Mouse (Mus musculus): ENCODE measurements at regions not wholly inside any gene's neighbourhood (a gene's known extent, or its start where the extent isn't known, plus 50 kb on each side); places are given as distances from the start of the nearest gene placed in this dataset.

DNA sequence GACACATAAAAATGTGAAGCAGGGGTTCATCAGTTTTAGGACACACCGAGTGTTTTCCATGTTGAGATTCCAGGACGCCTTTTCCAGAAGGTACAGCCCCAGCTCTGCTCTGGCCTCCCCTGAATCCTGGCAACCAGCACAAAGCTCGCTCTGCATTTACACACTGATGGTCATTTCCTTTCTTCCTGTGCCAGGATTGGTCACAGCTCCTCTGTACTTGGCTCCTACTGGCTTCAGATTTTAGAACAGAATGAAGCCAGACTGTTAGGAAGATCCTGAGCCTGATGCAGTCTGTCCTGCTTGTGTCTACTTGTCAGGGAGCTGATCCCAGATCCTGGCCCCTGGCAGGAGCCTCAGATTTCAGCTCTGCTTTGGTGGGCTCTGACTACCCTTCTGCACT, 116.2 kb downstream of the Emx2 start:
- no peak for DNase-seq (ENCODE audit: low spot score)
- ATAC-seq (ENCODE audit: low FRiP score, low TSS enrichment) = no peak
- WGBS = 61% methylated on average over 3 of the region's 3 CpGs

GRCm38 (mm10) chr19:59577886-59578285, 119.7 kb downstream of the Emx2 start:
- ATAC-seq (ENCODE audit: low FRiP score, low TSS enrichment) = no peak
- Histone ChIP-seq H3K36me3 (ENCODE audit: control insufficient read depth, insufficient read depth, low read length) (no peaks in the 10 kb centered on the region), H3K4me2 (replicated peaks; ENCODE audit: low read depth) (no peak overlapping the region), H3K9ac (ENCODE audit: low read length) (no peak overlapping the region), H3K9me3 (ENCODE audit: control insufficient read depth, low read length) (no peaks in the 10 kb centered on the region), H3K4me1 (replicated peaks; ENCODE audit: control insufficient read depth, insufficient read depth) (no peaks in the 10 kb centered on the region), H3K27ac (replicated peaks) (no peak overlapping the region), H3K4me3 (ENCODE audit: low read depth, low read length) (no peak overlapping the region), H3K27me3 (ENCODE audit: control insufficient read depth, insufficient read depth, low read length) (no peaks in the 10 kb centered on the region)
- WGBS = 72% methylated on average over 9 of the region's 9 CpGs
- TF ChIP-seq CTCF (IDR thresholded peaks at IDR 0.05; ENCODE audit: low read depth) (no peak), EP300 (optimal IDR thresholded peaks at IDR 0.05) (no peak)
- DNase-seq (ENCODE audit: low spot score) = no peak

More for the DNA sequence above, 116.2 kb downstream of the Emx2 start:
- no peak overlapping the region for H3K9ac ChIP-seq (ENCODE audit: low read length)
- no peaks in the 10 kb centered on the region for H3K27me3 ChIP-seq (ENCODE audit: control insufficient read depth, insufficient read depth, low read length)
- H3K36me3 ChIP-seq (ENCODE audit: control insufficient read depth, insufficient read depth, low read length) = no peaks in the 10 kb centered on the region
- no peaks in the 10 kb centered on the region for H3K9me3 ChIP-seq (ENCODE audit: control insufficient read depth, low read length)
- no peak overlapping the region for H3K4me2 ChIP-seq (replicated peaks; ENCODE audit: low read depth)
- no peak for TF ChIP-seq EP300 (optimal IDR thresholded peaks at IDR 0.05)
- TF ChIP-seq CTCF (IDR thresholded peaks at IDR 0.05; ENCODE audit: low read depth) = no peak
- no peak overlapping the region for H3K27ac ChIP-seq (replicated peaks)
- no peaks in the 10 kb centered on the region for H3K4me1 ChIP-seq (replicated peaks; ENCODE audit: control insufficient read depth, insufficient read depth)
- no peak overlapping the region for H3K4me3 ChIP-seq (ENCODE audit: low read depth, low read length)

- no peak overlapping the region for H3K9ac ChIP-seq (ENCODE audit: low read length)
- TF ChIP-seq EP300 (optimal IDR thresholded peaks at IDR 0.05) (no peak), CTCF (IDR thresholded peaks at IDR 0.05; ENCODE audit: low read depth) (no peak)
- WGBS = 91% methylated on average over 1 of the region's 1 CpGs
- DNase-seq (ENCODE audit: low spot score) (no peak), ATAC-seq (ENCODE audit: low FRiP score, low TSS enrichment) (no peak)
- H3K4me3 ChIP-seq (ENCODE audit: low read depth, low read length) = no peak overlapping the region
- no peaks in the 10 kb centered on the region for H3K9me3 ChIP-seq (ENCODE audit: control insufficient read depth, low read length)
- no peak overlapping the region for H3K4me2 ChIP-seq (replicated peaks; ENCODE audit: low read depth)
- H3K4me1 ChIP-seq (replicated peaks; ENCODE audit: control insufficient read depth, insufficient read depth) = no peaks in the 10 kb centered on the region
- no peaks in the 10 kb centered on the region for H3K36me3 ChIP-seq (ENCODE audit: control insufficient read depth, insufficient read depth, low read length)
- H3K27me3 ChIP-seq (ENCODE audit: control insufficient read depth, insufficient read depth, low read length) = no peaks in the 10 kb centered on the region
- H3K27ac ChIP-seq (replicated peaks) = no peak overlapping the region
Observed at GRCm38 (mm10) chr19:59579676-59580075, 121.5 kb downstream of the Emx2 start.

DNA sequence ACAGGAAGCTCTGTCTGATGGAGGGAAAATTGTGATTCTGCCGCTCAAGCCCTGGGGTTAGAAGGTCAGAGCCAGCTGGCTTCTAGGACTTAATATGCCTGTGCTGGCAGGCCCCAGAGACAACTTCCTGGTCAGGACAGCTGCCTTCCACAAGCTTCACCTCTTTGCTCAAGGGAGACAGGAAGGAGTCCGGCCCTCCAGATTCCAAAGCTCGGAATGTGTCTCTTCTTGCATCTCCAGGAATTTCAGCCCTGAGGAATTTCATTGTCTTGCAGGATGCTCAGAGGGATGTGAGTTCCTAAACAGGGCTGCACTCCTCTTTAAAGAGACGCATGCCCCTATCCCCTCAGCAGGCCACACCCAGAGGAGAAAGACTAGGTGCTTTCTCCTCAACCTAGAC, 127.7 kb downstream of the Emx2 start:
- Histone ChIP-seq H3K27ac (replicated peaks) (no peak overlapping the region), H3K4me1 (replicated peaks; ENCODE audit: control insufficient read depth, insufficient read depth) (no peaks in the 10 kb centered on the region), H3K36me3 (ENCODE audit: control insufficient read depth, insufficient read depth, low read length) (no peaks in the 10 kb centered on the region), H3K4me2 (replicated peaks; ENCODE audit: low read depth) (no peak overlapping the region), H3K4me3 (ENCODE audit: low read depth, low read length) (no peak overlapping the region), H3K9me3 (ENCODE audit: control insufficient read depth, low read length) (no peaks in the 10 kb centered on the region), H3K9ac (ENCODE audit: low read length) (no peak overlapping the region), H3K27me3 (ENCODE audit: control insufficient read depth, insufficient read depth, low read length) (no peaks in the 10 kb centered on the region)
- TF ChIP-seq EP300 (optimal IDR thresholded peaks at IDR 0.05) (no peak), CTCF (IDR thresholded peaks at IDR 0.05; ENCODE audit: low read depth) (no peak)
- ATAC-seq (ENCODE audit: low FRiP score, low TSS enrichment) (no peak), DNase-seq (ENCODE audit: low spot score) (no peak)
- 40% methylated on average over 4 of the region's 4 CpGs for WGBS

GRCm38 (mm10) chr19:59587303-59587702, 129.1 kb downstream of the Emx2 start:
- H3K27ac ChIP-seq (replicated peaks) = no peak overlapping the region
- H3K36me3 ChIP-seq (ENCODE audit: control insufficient read depth, insufficient read depth, low read length) = no peaks in the 10 kb centered on the region
- TF ChIP-seq EP300 (optimal IDR thresholded peaks at IDR 0.05) = no peak
- TF ChIP-seq CTCF (IDR thresholded peaks at IDR 0.05; ENCODE audit: low read depth) = no peak
- no peaks in the 10 kb centered on the region for H3K4me1 ChIP-seq (replicated peaks; ENCODE audit: control insufficient read depth, insufficient read depth)
- H3K9me3 ChIP-seq (ENCODE audit: control insufficient read depth, low read length) = no peaks in the 10 kb centered on the region
- DNase-seq (ENCODE audit: low spot score) (no peak), ATAC-seq (ENCODE audit: low FRiP score, low TSS enrichment) (no peak)
- H3K4me3 ChIP-seq (ENCODE audit: low read depth, low read length) = no peak overlapping the region
- no peak overlapping the region for H3K4me2 ChIP-seq (replicated peaks; ENCODE audit: low read depth)
- H3K9ac ChIP-seq (ENCODE audit: low read length) = no peak overlapping the region
- 70% methylated on average over 12 of the region's 12 CpGs for WGBS
- H3K27me3 ChIP-seq (ENCODE audit: control insufficient read depth, insufficient read depth, low read length) = no peaks in the 10 kb centered on the region

DNA sequence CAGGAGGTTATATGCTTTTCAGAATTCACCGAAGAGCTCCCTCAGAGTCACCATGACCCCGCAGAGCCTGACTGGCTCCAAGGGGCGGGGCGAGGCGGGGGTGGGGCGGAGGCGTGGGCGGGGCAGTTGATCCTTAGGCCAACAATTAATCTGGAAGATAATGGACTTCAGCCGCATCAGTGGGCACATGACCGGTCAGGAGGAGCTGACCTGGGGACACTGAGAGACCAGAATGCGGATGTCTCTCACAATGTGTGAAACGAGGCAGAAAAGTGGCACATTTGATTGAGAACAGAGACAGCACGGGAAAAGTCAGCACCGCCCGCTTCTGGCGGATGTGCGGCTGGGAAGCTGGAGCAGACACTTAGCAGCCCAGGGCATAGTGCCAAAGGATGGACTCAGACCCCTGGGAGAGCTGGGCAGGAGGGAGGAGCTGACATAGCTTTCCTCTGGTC, 129.9 kb downstream of the Emx2 start:
- H3K4me2 ChIP-seq (replicated peaks; ENCODE audit: low read depth) = peak overlapping the region; percentile 52
- peak; percentile 37 for DNase-seq (ENCODE audit: low spot score)
- 9% methylated on average over 17 of the region's 17 CpGs for WGBS
- H3K9ac ChIP-seq (ENCODE audit: low read length) = no peak overlapping the region
- no peaks in the 10 kb centered on the region for H3K27me3 ChIP-seq (ENCODE audit: control insufficient read depth, insufficient read depth, low read length)
- H3K36me3 ChIP-seq (ENCODE audit: control insufficient read depth, insufficient read depth, low read length) = no peaks in the 10 kb centered on the region
- no peak for ATAC-seq (ENCODE audit: low FRiP score, low TSS enrichment)
- peak overlapping the region; percentile 15 for H3K4me3 ChIP-seq (ENCODE audit: low read depth, low read length)
- H3K4me1 ChIP-seq (replicated peaks; ENCODE audit: control insufficient read depth, insufficient read depth) = no peaks in the 10 kb centered on the region
- no peak overlapping the region for H3K27ac ChIP-seq (replicated peaks)
- no peaks in the 10 kb centered on the region for H3K9me3 ChIP-seq (ENCODE audit: control insufficient read depth, low read length)
- TF ChIP-seq CTCF (IDR thresholded peaks at IDR 0.05; ENCODE audit: low read depth) (no peak), EP300 (optimal IDR thresholded peaks at IDR 0.05) (no peak)

Data from stomach, postnatal 0 days (tissue).